Mouse (Mus musculus) kidney, adult 2 months (tissue): Measurements from ENCODE around the gene Gpr37. TPM values are rescaled to one million over a fixed set of nuclear protein-coding genes. Genes with fewer than 3 reads are reported as not detected.

ENCODE experiments used
- DNase-seq: peaks from one replicate; pipeline ENCODE4 v3.0.0; 2021
- H3K27ac ChIP-seq: fragments of 200-500 bp; 2 replicates; pipeline ENCODE4 v1.5.1; 2012; ENCODE audit warnings: low read depth, low read length, control low read depth, inconsistent platforms; ENCODE audit not compliant: insufficient read depth
- H3K27me3 ChIP-seq: fragments of 200-500 bp; replicated peaks from 2 replicates; pipeline ENCODE4 v1.6.1; 2012; ENCODE audit warnings: mild to moderate bottlenecking, moderate library complexity, low read length, inconsistent platforms; ENCODE audit not compliant: control insufficient read depth, insufficient read depth
- H3K36me3 ChIP-seq: fragments of 200-500 bp; 2 replicates; pipeline ENCODE4 v1.6.1; 2012; ENCODE audit warnings: mild to moderate bottlenecking, moderate library complexity, low read length, inconsistent platforms; ENCODE audit not compliant: control insufficient read depth, insufficient read depth
- H3K4me1 ChIP-seq: fragments of 200-500 bp; 2 replicates; pipeline ENCODE4 v1.6.1; 2011; ENCODE audit warnings: low read length; ENCODE audit not compliant: control insufficient read depth, insufficient read depth
- H3K4me3 ChIP-seq: fragments of 200-500 bp; 2 replicates; pipeline ENCODE4 v1.5.1; 2011; ENCODE audit warnings: mild to moderate bottlenecking, low read depth, low read length, control low read depth; ENCODE audit not compliant: insufficient read depth
- CTCF ChIP-seq: fragments of 200-500 bp; conservative IDR thresholded peaks from 2 replicates; pipeline ENCODE4 v1.5.1; 2011; ENCODE audit warnings: low read depth, mild to moderate bottlenecking, control low read depth, low read length, moderate library complexity, mixed read lengths; ENCODE audit not compliant: insufficient read depth, insufficient read length
- POLR2A ChIP-seq: fragments of 200-500 bp; IDR thresholded peaks from one replicate; pipeline ENCODE4 v1.6.1; 2011; ENCODE audit warnings: low read depth, low read length, control low read depth
- WGBS: fragments of 180-500 bp; shearing (Covaris S2); methylation state at CpG from one replicate; pipeline ENCODE4 v1.1.7; 2018; 5-methylcytosine and 5-hydroxymethylcytosine counted together
- polyA plus RNA-seq: library from polyadenylated mRNA; depleted of rRNA; stranded (reverse); fragments of >200 nt; gene quantifications from 2 replicates; pipeline ENCODE4 v1.2.3, GENCODE M21; 2012; rRNA removed

The Gpr37 gene
- polyA plus RNA-seq, 1 experiment, result 0.25 TPM

GRCm38 (mm10) chr6:25659924-25660675 is 30.4 kb downstream of the Gpr37 start:
- Histone ChIP-seq H3K4me3 (no peak overlapping the region), H3K4me1 (no peaks in the 10 kb centered on the region), H3K27ac (no peak overlapping the region), H3K36me3 (no peaks in the 10 kb centered on the region), H3K27me3 (no peaks in the 10 kb centered on the region)
- TF ChIP-seq CTCF (no peak), POLR2A (no peak)
- no peak for DNase-seq
- WGBS, result 92% methylated on average over 3 of the region's 3 CpGs

Other genes with a start within 250 kb of the Gpr37 start
- gene Pot1a, start 118.5 kb upstream of the Gpr37 start, polyA plus RNA-seq, result 4.1 and 4.8 TPM in 2 replicates